ENCODE assay signal across 28 mouse cellular contexts in genomic region chr17:78873886-78874285, GRCm38 (mm10). TPM values are rescaled to one million over a fixed set of nuclear protein-coding genes. Genes with fewer than 3 reads are reported as not detected.
"Had no signal": no experiment of that assay in that cellular context is flagged by ENCODE, and none has a peak within 500 bp of the region (broad histone marks: within the 10 kb centered on the region; RNA-seq: fewer than 3 reads in every experiment).

No protein-coding gene starts in this region.

- H3K27me3 ChIP-seq: heart, embryonic 12.5 days; intestine, embryonic 15.5 days; kidney, embryonic 15.5 days; limb, embryonic 13.5 days; limb, embryonic 15.5 days; liver, embryonic 12.5 days had no signal

- DNase-seq: gastrocnemius, adult 2 months; gastrocnemius, postnatal 10 days; gastrocnemius, postnatal 25 days; heart, adult 18-20 months; heart, postnatal 10 days; heart, postnatal 4 days; kidney, adult 18-20 months; kidney, adult 9 months; kidney, postnatal 14 days; kidney, postnatal 36 days; layer of hippocampus, adult 9-11 months; layer of hippocampus, postnatal 36 days; left cerebral cortex, postnatal 4 days had no signal

- ATAC-seq: hindbrain, embryonic 16.5 days; intestine, embryonic 15.5 days; intestine, postnatal 0 days; liver, embryonic 12.5 days had no signal

- H3K27ac ChIP-seq: gastrocnemius, adult 2 months; heart, embryonic 10.5 days; hindbrain, embryonic 14.5 days; intestine, embryonic 15.5 days; kidney, embryonic 15.5 days; kidney, postnatal 0 days; limb, embryonic 13.5 days; limb, embryonic 15.5 days; liver, embryonic 12.5 days; liver, embryonic 14.5 days had no signal

- H3K4me1 ChIP-seq: heart, embryonic 10.5 days; heart, embryonic 12.5 days; intestine, embryonic 15.5 days; kidney, embryonic 15.5 days; limb, embryonic 13.5 days; limb, embryonic 15.5 days; liver, embryonic 12.5 days had no signal

- H3K9me3 ChIP-seq: heart, embryonic 10.5 days; heart, embryonic 12.5 days; intestine, embryonic 15.5 days; kidney, embryonic 15.5 days; limb, embryonic 13.5 days; limb, embryonic 15.5 days; liver, embryonic 12.5 days had no signal

- H3K4me3 ChIP-seq: gastrocnemius, adult 2 months; heart, embryonic 10.5 days; heart, embryonic 12.5 days; intestine, embryonic 15.5 days; kidney, embryonic 15.5 days; limb, embryonic 13.5 days; limb, embryonic 15.5 days; liver, embryonic 12.5 days had no signal

RNA-seq across cellular contexts. Expression of gene Sult6b1, which starts 32.9 kb away (rescaled TPM):
- polyA plus RNA-seq: hindbrain, embryonic 16.5 days; kidney, embryonic 15.5 days; large intestine, adult 2 months; limb, embryonic 13.5 days; limb, embryonic 15.5 days; liver, adult 2 months; liver, embryonic 12.5 days; liver, embryonic 16.5 days had no signal
